Mouse (Mus musculus): ENCODE results near the gene Bicd2.

- TF ChIP-seq CTCF (IDR thresholded peaks at IDR 0.05; ENCODE audit: borderline replicate concordance, extremely low read depth, insufficient read depth, insufficient read length), result no peak
- TF ChIP-seq POLR2A (IDR thresholded peaks at IDR 0.05; ENCODE audit: borderline replicate concordance, extremely low read depth, insufficient read depth, insufficient read length, poor library complexity, severe bottlenecking), result no peak
These were observed 23.3 kb downstream of the Bicd2 start for GRCm38 (mm10) chr13:49364716-49365115.

All from brain, embryonic 14.5 days (tissue).